Mouse (Mus musculus) midbrain, embryonic 14.5 days (tissue): ENCODE results near the gene Cidec. TPM values are rescaled to one million over a fixed set of nuclear protein-coding genes. Genes with fewer than 3 reads are reported as not detected.
A peak's percentile ranks its signal among the peaks of the same experiment; 100 is the strongest.

Source experiments
- ATAC-seq: fragments of 200-750 bp; cut with Nextera tagmentation; 2 replicates; pipeline ENCODE4 v1.8.0; 2017; ENCODE audit warnings: moderate number of reproducible peaks, moderate library complexity; ENCODE audit not compliant: low FRiP score, low TSS enrichment
- DNase-seq: peaks from one replicate; pipeline ENCODE4 v3.0.0-alpha.2; 2015
- H3K27ac ChIP-seq: fragments of 300-500 bp; sonication (generic); replicated peaks from 2 replicates; pipeline ENCODE4 v1.5.1; 2014; ENCODE audit warnings: mild to moderate bottlenecking, low read depth, low read length, moderate library complexity
- H3K27me3 ChIP-seq: fragments of 300-500 bp; sonication (generic); 2 replicates; pipeline ENCODE4 v1.6.1; 2014; ENCODE audit warnings: low read length, control low read depth, mixed read lengths; ENCODE audit not compliant: control insufficient read depth, insufficient read depth
- H3K36me3 ChIP-seq: fragments of 300-500 bp; sonication (generic); 2 replicates; pipeline ENCODE4 v1.6.1; 2014; ENCODE audit warnings: low read length, control low read depth; ENCODE audit not compliant: control insufficient read depth, insufficient read depth
- H3K4me1 ChIP-seq: fragments of 300-500 bp; sonication (generic); 2 replicates; pipeline ENCODE4 v1.6.1; 2014; ENCODE audit warnings: mild to moderate bottlenecking, antibody characterized with exemption, low read length, control low read depth; ENCODE audit not compliant: control insufficient read depth, insufficient read depth
- H3K4me2 ChIP-seq: fragments of 300-500 bp; sonication (generic); 2 replicates; pipeline ENCODE4 v1.6.1; 2014; ENCODE audit warnings: mild to moderate bottlenecking, low read length, moderate library complexity
- H3K4me3 ChIP-seq: fragments of 300-500 bp; sonication (generic); replicated peaks from 2 replicates; pipeline ENCODE4 v1.5.1; 2014; ENCODE audit warnings: low read depth, low read length
- H3K9ac ChIP-seq: fragments of 300-500 bp; sonication (generic); replicated peaks from 2 replicates; pipeline ENCODE4 v1.6.1; 2014; ENCODE audit warnings: mild to moderate bottlenecking, low read length, moderate library complexity
- H3K9me3 ChIP-seq: fragments of 300-500 bp; sonication (generic); 2 replicates; pipeline ENCODE4 v1.6.1; 2016; ENCODE audit warnings: low read length, control low read depth, mixed read lengths; ENCODE audit not compliant: control insufficient read depth
- WGBS: fragments of 180-500 bp; shearing (Covaris S2); extraction: QIAGEN DNeasy Blood & Tissue Kit; methylation state at CpG from one replicate; pipeline ENCODE4 v1.1.7; 2014; 5-methylcytosine and 5-hydroxymethylcytosine counted together
- polyA plus RNA-seq: library from polyadenylated mRNA; unstranded; fragments of >200 nt; fragmentation: Nextera tagmentation; extraction: Ambion mirVana; gene quantifications from 2 replicates; pipeline ENCODE4 v1.2.1, GENCODE M21; 2014

Gene Cidec
- polyA plus RNA-seq, 1 experiment from 2014 or later: not detected

DNA sequence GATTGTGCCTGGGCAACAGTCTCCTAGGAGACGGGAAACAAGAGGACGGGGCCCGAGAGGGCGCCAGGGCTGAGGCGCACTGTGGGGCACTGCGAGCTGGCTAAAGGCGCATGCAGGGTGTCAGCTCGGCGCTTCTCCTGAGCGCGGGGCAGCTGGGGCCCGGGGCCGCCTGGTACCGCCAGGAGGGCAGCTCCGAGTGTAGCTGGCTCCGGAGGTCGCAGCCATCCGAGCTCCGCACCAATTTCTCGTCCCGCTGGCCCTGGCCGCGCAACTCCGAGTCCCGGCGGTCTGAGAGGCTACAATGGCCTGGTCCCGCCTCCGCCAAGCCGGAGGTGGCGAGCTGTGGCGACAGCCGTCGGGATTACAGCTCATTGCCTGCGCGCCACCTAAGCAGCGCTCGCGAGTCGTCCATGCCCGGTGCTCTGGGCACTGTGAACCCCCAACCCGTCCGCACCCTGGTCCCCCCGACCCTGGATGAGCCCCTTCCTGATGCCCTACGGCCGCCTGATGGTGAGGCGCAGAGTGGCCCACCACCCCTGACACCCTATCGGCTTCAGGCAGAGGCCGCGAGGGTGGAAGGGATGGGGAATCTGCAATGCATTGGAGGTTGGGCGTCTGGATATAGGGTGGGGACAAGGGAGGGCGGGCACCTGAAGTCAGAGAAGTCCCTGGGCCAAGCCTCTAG is 43.0 kb downstream of the Cidec start:
- peak overlapping the region; percentile 41 for H3K4me3 ChIP-seq
- peaks cover 43% of the 10 kb centered on the region for H3K36me3 ChIP-seq
- peak overlapping the region; percentile 80 for H3K27ac ChIP-seq
- no peaks in the 10 kb centered on the region for H3K9me3 ChIP-seq
- under 1% methylated on average over 51 of the region's 51 CpGs for WGBS
- peak overlapping the region; percentile 76 for H3K4me2 ChIP-seq
- ATAC-seq (peak; percentile 86), DNase-seq (peak; percentile 82)
- peaks cover 9% of the 10 kb centered on the region for H3K4me1 ChIP-seq
- no peaks in the 10 kb centered on the region for H3K27me3 ChIP-seq
- peak overlapping the region; percentile 65 for H3K9ac ChIP-seq

DNA sequence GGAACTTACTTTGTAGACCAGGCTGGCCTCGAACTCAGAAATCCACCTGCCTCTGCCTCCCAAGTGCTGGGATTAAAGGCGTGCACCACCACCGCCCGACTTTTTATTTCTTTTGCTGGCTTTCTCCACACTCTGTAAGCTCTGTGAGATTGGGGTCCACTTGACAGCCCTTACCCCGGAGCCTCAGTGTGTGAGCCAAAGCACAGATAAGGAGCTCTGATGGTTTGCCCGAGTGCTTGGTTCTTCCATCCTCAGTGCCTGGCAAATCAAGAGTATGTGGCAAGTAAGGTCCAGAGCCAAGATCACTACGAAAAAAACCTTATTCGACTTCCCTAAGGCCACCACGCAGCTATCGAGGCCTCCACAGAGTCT is 43.6 kb downstream of the Cidec start:
- Histone ChIP-seq H3K4me1 (peaks cover 9% of the 10 kb centered on the region), H3K9ac (peak overlapping the region; percentile 65), H3K4me3 (peak overlapping the region; percentile 41), H3K4me2 (peak overlapping the region; percentile 76), H3K9me3 (no peaks in the 10 kb centered on the region), H3K27ac (peak overlapping the region; percentile 80), H3K36me3 (peaks cover 49% of the 10 kb centered on the region), H3K27me3 (no peaks in the 10 kb centered on the region)
- DNase-seq: no peak
- 17% methylated on average over 10 of the region's 10 CpGs for WGBS
- no peak for ATAC-seq

DNA sequence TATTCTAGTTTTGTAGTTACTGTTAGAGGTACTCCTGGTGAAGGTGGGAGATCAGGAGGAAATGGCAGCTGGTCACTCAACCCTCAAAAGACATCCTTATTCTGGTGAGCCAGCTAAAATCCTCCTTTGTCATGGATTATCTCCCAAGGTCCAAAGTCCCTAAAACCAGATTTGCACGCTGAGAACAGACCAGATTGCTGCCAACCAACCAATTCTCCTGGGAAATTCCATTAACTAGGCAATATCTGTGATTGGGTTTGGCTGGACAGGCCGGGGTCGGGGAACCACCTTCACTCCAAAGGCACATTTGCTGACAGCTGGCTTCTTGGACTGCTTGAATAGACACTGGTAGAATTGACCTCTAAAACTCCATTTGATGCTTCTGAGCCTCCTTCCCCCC is 44.8 kb downstream of the Cidec start:
- Histone ChIP-seq H3K36me3 (peaks cover 60% of the 10 kb centered on the region), H3K4me2 (no peak overlapping the region), H3K9me3 (no peaks in the 10 kb centered on the region), H3K27me3 (no peaks in the 10 kb centered on the region), H3K4me3 (no peak overlapping the region), H3K9ac (no peak overlapping the region), H3K27ac (no peak overlapping the region), H3K4me1 (peaks cover 9% of the 10 kb centered on the region)
- no peak for ATAC-seq
- no peak for DNase-seq
- 66% methylated on average over 3 of the region's 3 CpGs for WGBS

DNA sequence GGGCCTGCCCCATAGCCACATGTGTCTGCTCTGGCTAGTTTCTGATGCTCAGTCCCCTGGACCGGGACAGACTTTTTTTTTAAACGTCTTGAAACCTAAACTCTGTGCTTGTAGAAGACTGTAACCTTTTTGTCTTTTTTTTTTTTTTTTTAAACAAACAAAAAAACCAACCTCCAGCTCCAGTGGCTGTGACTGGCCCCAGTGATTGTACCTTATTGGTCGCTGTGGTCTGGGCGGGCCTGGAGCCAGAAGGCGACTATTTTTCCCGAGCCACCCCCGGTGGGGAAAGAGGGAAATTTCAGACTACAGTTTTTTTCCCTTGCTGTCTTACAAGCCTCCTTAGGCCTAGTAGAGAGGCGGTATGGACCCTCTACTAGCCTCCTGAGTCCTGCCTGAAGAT is 46.6 kb downstream of the Cidec start, which contains the start of gene Ttll3:
Ttll3 (plus strand) TSS at position 301 of the 400 bp plus-strand sequence.
- H3K4me3 ChIP-seq: no peak within 1 kb of the TSS
- 78% methylated on average over 8 of the region's 8 CpGs for WGBS
- no peaks in the 10 kb centered on the region for H3K27me3 ChIP-seq
- no peaks in the 10 kb centered on the region for H3K9me3 ChIP-seq
- DNase-seq (no peak), ATAC-seq (no peak)
- H3K36me3 ChIP-seq: peaks cover 69% of the 10 kb centered on the region
- no peak within 1 kb of the TSS for H3K27ac ChIP-seq
- peaks cover 9% of the 10 kb centered on the region for H3K4me1 ChIP-seq
- no peak within 1 kb of the TSS for H3K4me2 ChIP-seq
- no peak within 1 kb of the TSS for H3K9ac ChIP-seq

DNA sequence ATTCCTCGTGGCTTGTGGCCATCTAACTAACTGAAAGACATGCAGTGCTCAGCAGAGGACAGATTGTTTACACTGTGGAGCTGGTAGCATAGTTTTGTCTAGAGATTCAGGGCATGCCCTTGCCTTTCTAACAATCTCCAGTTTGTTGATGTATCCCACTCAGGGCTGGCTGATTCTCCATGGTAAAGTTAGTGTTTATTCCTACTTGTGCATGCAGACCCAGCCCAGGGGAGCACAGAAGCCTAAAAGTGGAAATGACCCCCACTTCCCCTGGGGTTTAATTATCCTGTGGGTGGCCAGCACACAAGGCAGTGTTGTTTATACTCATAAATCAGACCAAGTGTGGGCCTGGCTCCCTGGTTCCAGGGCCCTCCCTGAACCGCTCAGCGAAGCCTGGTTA is 49.5 kb downstream of the Cidec start:
- H3K27ac ChIP-seq: no peak overlapping the region
- H3K9me3 ChIP-seq: no peaks in the 10 kb centered on the region
- no peaks in the 10 kb centered on the region for H3K27me3 ChIP-seq
- WGBS: 88% methylated on average over 3 of the region's 3 CpGs
- no peak overlapping the region for H3K9ac ChIP-seq
- DNase-seq (peak; percentile 14), ATAC-seq (no peak)
- peaks cover 98% of the 10 kb centered on the region for H3K36me3 ChIP-seq
- H3K4me3 ChIP-seq: no peak overlapping the region
- H3K4me1 ChIP-seq: no peaks in the 10 kb centered on the region
- no peak overlapping the region for H3K4me2 ChIP-seq

DNA sequence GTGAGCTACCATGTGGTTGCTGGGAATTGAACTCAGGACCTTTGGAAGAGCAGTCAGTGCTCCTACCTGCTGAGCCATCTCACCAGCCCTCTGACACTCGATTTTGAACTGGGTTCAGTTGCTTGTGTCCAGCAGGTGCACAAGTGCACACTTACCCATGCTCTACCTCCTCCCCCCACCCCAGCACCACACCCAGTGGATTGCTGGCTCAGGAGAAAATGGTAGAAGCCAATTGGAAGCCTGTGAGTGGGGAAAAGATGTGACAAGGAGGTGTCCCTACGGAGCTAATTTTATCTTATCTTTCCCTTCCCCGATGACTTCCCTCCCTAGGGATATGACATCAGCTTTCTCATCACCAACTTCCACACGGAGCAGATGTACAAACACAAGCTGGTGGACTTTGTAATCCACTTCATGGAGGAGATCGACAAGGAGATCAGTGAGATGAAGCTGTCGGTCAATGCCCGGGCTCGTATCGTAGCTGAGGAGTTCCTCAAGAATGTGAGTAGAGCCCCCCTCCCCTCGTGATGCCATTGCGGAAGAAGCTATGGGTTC is 50.3 kb downstream of the Cidec start:
- WGBS: 93% methylated on average over 11 of the region's 11 CpGs
- Histone ChIP-seq H3K27me3 (no peaks in the 10 kb centered on the region), H3K36me3 (peaks cover 98% of the 10 kb centered on the region), H3K4me2 (no peak overlapping the region), H3K9ac (no peak overlapping the region), H3K4me1 (no peaks in the 10 kb centered on the region), H3K4me3 (no peak overlapping the region), H3K9me3 (no peaks in the 10 kb centered on the region), H3K27ac (no peak overlapping the region)
- no peak for ATAC-seq
- no peak for DNase-seq

DNA sequence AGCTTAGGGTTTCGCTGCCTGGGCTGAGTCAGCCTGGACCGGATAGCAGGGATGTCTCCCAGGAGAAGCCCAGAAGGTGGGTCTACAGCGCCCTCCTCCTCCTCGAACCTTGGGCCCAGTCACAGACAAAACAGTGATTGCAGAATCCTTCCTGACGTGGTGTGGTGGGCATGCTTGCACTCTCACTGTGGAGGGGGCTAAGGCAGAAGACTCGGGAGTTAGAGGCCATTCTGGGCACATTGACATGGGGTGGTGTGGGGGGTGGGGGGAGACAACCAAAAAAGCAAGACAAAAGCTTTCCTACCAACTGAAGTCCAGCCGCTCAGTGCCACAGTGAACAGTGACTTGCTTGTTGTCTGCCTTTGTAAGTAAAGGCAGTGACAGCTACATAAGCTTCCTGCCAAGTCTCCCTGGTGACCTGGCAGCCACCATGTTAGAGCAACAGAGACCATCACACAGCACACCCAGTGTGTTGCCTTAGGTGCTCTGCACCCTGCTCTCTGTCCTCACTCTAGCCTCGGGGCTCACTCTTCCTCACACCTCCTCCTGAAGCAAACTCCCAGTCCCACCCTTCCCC is 51.1 kb downstream of the Cidec start:
- Histone ChIP-seq H3K27me3 (no peaks in the 10 kb centered on the region), H3K4me3 (no peak overlapping the region), H3K27ac (no peak overlapping the region), H3K9me3 (no peaks in the 10 kb centered on the region), H3K9ac (no peak overlapping the region), H3K4me2 (no peak overlapping the region), H3K4me1 (no peaks in the 10 kb centered on the region), H3K36me3 (peaks cover 90% of the 10 kb centered on the region)
- ATAC-seq (no peak), DNase-seq (peak; percentile 53)
- 87% methylated on average over 8 of the region's 8 CpGs for WGBS

DNA sequence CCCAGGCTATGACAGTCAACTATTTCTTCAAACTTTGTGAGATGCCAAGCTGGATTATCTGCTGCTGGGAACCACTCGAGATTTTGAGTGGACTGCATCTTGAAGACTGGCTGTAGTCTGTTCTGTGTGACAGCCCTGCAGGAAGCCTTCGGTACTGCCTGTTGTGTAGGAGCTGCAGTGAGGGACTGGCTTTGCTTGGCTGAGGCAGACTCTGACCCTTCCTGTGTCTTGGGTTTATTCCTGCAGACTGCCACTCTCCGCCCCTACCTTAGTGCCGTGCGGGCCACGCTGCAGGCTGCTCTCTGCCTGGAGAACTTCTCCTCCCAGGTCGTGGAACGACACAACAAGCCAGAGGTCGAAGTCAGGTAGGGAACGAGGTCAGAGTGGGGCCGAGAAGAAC is 55.1 kb downstream of the Cidec start:
- no peak for DNase-seq
- H3K9me3 ChIP-seq: no peaks in the 10 kb centered on the region
- H3K4me1 ChIP-seq: peaks cover 14% of the 10 kb centered on the region
- WGBS: 90% methylated on average over 11 of the region's 11 CpGs
- H3K36me3 ChIP-seq: peaks cover 56% of the 10 kb centered on the region
- H3K4me3 ChIP-seq: no peak overlapping the region
- no peak overlapping the region for H3K27ac ChIP-seq
- H3K27me3 ChIP-seq: no peaks in the 10 kb centered on the region
- no peak overlapping the region for H3K4me2 ChIP-seq
- H3K9ac ChIP-seq: no peak overlapping the region
- no peak for ATAC-seq

DNA sequence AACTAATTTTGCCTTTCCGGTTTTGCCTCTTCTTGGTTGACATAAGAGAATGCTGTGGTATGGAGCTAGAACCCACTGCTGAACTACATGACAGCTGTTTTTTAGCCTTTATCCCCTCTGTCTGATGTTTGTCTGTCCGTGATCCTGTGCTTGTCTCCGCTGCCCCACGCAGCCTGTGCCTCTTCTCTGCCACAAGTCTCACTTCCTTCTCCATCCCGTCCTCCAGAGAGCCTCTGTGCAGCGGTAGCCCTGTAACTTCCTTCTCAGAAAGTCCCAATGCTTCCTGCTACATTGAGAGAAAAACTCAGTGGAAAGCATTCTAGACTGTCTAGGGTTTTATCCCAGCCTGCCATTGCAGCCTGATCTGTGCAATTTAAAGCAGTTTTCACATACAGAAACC is 56.3 kb downstream of the Cidec start:
- DNase-seq (no peak), ATAC-seq (no peak)
- no peak overlapping the region for H3K9ac ChIP-seq
- H3K27me3 ChIP-seq: no peaks in the 10 kb centered on the region
- peaks cover 14% of the 10 kb centered on the region for H3K4me1 ChIP-seq
- no peaks in the 10 kb centered on the region for H3K9me3 ChIP-seq
- H3K4me3 ChIP-seq: no peak overlapping the region
- peak overlapping the region; percentile 96 for H3K4me2 ChIP-seq
- 86% methylated on average over 6 of the region's 6 CpGs for WGBS
- H3K36me3 ChIP-seq: peaks cover 56% of the 10 kb centered on the region
- no peak overlapping the region for H3K27ac ChIP-seq
